In the genomic region with DNA sequence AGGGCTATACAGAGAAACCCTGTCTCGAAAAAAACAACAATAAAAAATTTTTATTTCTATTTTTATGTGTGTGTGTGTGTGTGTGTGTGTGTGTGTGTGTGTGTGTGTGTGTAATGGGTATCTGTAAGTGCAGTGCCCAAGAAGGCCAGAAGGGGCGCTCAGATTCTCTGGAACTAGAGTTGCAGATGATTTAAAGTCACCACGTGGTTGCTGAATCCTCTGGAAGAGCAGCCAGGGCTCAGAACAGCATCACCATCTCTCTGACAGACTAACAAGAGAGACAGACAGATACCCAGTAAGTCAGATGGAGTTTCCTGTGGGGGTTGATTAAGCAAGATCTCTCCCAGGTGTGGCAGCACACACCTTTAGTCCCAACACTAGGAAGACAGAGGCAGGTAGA, we compare ENCODE assay signal across 12 mouse cellular contexts. TPM values are rescaled to one million over a fixed set of nuclear protein-coding genes. Genes with fewer than 3 reads are reported as not detected.
DNase-seq lines count a peak whose midpoint lies in the region; ATAC-seq and TF ChIP-seq lines count a peak whose summit lies in the region.
"Had no signal": no experiment of that assay in that cellular context is flagged by ENCODE, and none has a peak within 500 bp of the region (broad histone marks: within the 10 kb centered on the region; RNA-seq: fewer than 3 reads in every experiment).

No protein-coding gene starts in this region.

- H3K9me3 ChIP-seq in kidney, postnatal 0 days (replicated peaks; ENCODE audit: low read length): no peaks in the 10 kb centered on the region
- peaks cover 2% of the 10 kb centered on the region; the same call in 1 of the 2 replicates for H3K9me3 ChIP-seq in kidney, embryonic 16.5 days (ENCODE audit: low read length)
- H3K9me3 ChIP-seq in MEL (replicated peaks; ENCODE audit: insufficient read depth, low read length): no peaks in the 10 kb centered on the region
- H3K9me3 ChIP-seq: limb, embryonic 15.5 days; neural tube, embryonic 15.5 days had no signal

- TF ChIP-seq EP300 in MEL (IDR thresholded peaks at IDR 0.05; ENCODE audit: low read depth in 1 of 2, low read length in 2 of 2): no peak

- H3K27me3 ChIP-seq in kidney, postnatal 0 days (ENCODE audit: insufficient read depth, low read length): no peaks in the 10 kb centered on the region
- H3K27me3 ChIP-seq in kidney, embryonic 16.5 days (ENCODE audit: insufficient read depth, low read length): no peaks in the 10 kb centered on the region
- H3K27me3 ChIP-seq in MEL (ENCODE audit: control insufficient read depth in 1 of 2, insufficient read depth in 2 of 2, low read length in 2 of 2): no peaks in the 10 kb centered on the region
- H3K27me3 ChIP-seq in splenic B cell, adult 2 months (ENCODE audit: control insufficient read depth, insufficient read depth, low read length, poor library complexity, severe bottlenecking): no peaks in the 10 kb centered on the region; the same call in 1 of the 2 replicates
- H3K27me3 ChIP-seq in cerebellum, adult 2 months (ENCODE audit: control insufficient read depth, insufficient read depth, low read length): no peaks in the 10 kb centered on the region
- H3K27me3 ChIP-seq: limb, embryonic 15.5 days; neural tube, embryonic 15.5 days; Patski had no signal

- TF ChIP-seq CTCF in kidney, postnatal 0 days (IDR thresholded peaks at IDR 0.05; ENCODE audit: low read depth): peak; percentile 24; the same call in 1 of the 2 replicates
- TF ChIP-seq CTCF in MEL (IDR thresholded peaks at IDR 0.05 in 2 of 3, conservative IDR thresholded peaks at IDR 0.05 in 1 of 3; ENCODE audit: control insufficient read depth in 1 of 3, insufficient read depth in 1 of 3, low read depth in 2 of 3, low read length in 3 of 3, poor library complexity in 1 of 3, severe bottlenecking in 1 of 3): peak in 1 of 3 experiments; percentile 57; a peak in 3 of 6 replicates
- TF ChIP-seq CTCF in cerebellum, adult 2 months (IDR thresholded peaks at IDR 0.05; ENCODE audit: borderline replicate concordance, insufficient read depth, low read depth, low read length): no peak

- no peak overlapping the region for H3K4me3 ChIP-seq in kidney, postnatal 0 days (replicated peaks; ENCODE audit: low read depth, low read length)
- no peak overlapping the region for H3K4me3 ChIP-seq in kidney, embryonic 16.5 days (ENCODE audit: low read length)
- H3K4me3 ChIP-seq in MEL (ENCODE audit: control insufficient read depth in 1 of 2, insufficient read depth in 1 of 2, low read depth in 2 of 2, low read length in 2 of 2): no peak overlapping the region
- H3K4me3 ChIP-seq in cerebellum, adult 2 months (replicated peaks; ENCODE audit: insufficient read depth, low read depth, low read length): no peak overlapping the region

- no peak overlapping the region for H3K9ac ChIP-seq in kidney, postnatal 0 days (ENCODE audit: low read depth, low read length)
- no peak overlapping the region for H3K9ac ChIP-seq in kidney, embryonic 16.5 days (replicated peaks; ENCODE audit: low read length)
- no peak overlapping the region for H3K9ac ChIP-seq in MEL (ENCODE audit: control insufficient read depth, low read depth, low read length, poor library complexity, severe bottlenecking)
- H3K9ac ChIP-seq: limb, embryonic 15.5 days; neural tube, embryonic 15.5 days had no signal

- no peaks in the 10 kb centered on the region for H3K79me2 ChIP-seq in MEL (ENCODE audit: control insufficient read depth, insufficient read depth, low read length, poor library complexity)

- 50% methylated on average over 3 of the region's 3 CpGs for WGBS in kidney, postnatal 0 days
- WGBS in kidney, embryonic 16.5 days: 61% methylated on average over 3 of the region's 3 CpGs
- 39% methylated on average over 3 of the region's 3 CpGs for WGBS in cerebellum, adult 2 months

- TF ChIP-seq POLR2A in MEL (IDR thresholded peaks at IDR 0.05; ENCODE audit: control insufficient read depth in 1 of 2, insufficient read depth in 1 of 2, low read depth in 1 of 2, low read length in 2 of 2, poor library complexity in 1 of 2): no peak
- TF ChIP-seq POLR2A in cerebellum, adult 2 months (IDR thresholded peaks at IDR 0.05; ENCODE audit: borderline replicate concordance, insufficient read depth, low read length): no peak

- H3K27ac ChIP-seq in kidney, postnatal 0 days: no peak overlapping the region
- H3K27ac ChIP-seq in kidney, embryonic 16.5 days (ENCODE audit: low read length): no peak overlapping the region
- no peak overlapping the region for H3K27ac ChIP-seq in MEL (ENCODE audit: control insufficient read depth, low read depth, low read length)
- no peak overlapping the region for H3K27ac ChIP-seq in cerebellum, adult 2 months (ENCODE audit: insufficient read depth, low read length)
- H3K27ac ChIP-seq: limb, embryonic 15.5 days; neural tube, embryonic 15.5 days had no signal

- H3K36me3 ChIP-seq in kidney, postnatal 0 days (ENCODE audit: insufficient read depth, low read length): no peaks in the 10 kb centered on the region
- no peaks in the 10 kb centered on the region for H3K36me3 ChIP-seq in kidney, embryonic 16.5 days (ENCODE audit: insufficient read depth, low read length)
- peaks cover 0 to 17% of the 10 kb centered on the region in 2 experiments; a peak in 2 of 4 replicates for H3K36me3 ChIP-seq in MEL (ENCODE audit: control insufficient read depth in 1 of 2, insufficient read depth in 2 of 2, low read length in 2 of 2)
- H3K36me3 ChIP-seq in splenic B cell, adult 2 months (ENCODE audit: control insufficient read depth, insufficient read depth, low read length, poor library complexity, severe bottlenecking): no peaks in the 10 kb centered on the region
- H3K36me3 ChIP-seq: limb, embryonic 15.5 days; neural tube, embryonic 15.5 days had no signal

- peaks cover 4% of the 10 kb centered on the region; the same call in 1 of the 2 replicates for H3K4me1 ChIP-seq in kidney, postnatal 0 days (replicated peaks; ENCODE audit: insufficient read depth, low read length)
- peaks cover 9% of the 10 kb centered on the region; the same call in 1 of the 2 replicates for H3K4me1 ChIP-seq in kidney, embryonic 16.5 days (ENCODE audit: insufficient read depth, low read length)
- H3K4me1 ChIP-seq in MEL (ENCODE audit: control insufficient read depth in 1 of 2, insufficient read depth in 2 of 2, low read length in 2 of 2): peaks cover 2 to 13% of the 10 kb centered on the region in 2 experiments; a peak in 3 of 4 replicates
- H3K4me1 ChIP-seq in cerebellum, adult 2 months (ENCODE audit: control insufficient read depth, insufficient read depth, low read length): peaks cover 9% of the 10 kb centered on the region

- DNase-seq in kidney, postnatal 0 days (ENCODE audit: low spot score): no peak
- peak; percentile 60 for DNase-seq in testis, postnatal 10 days (ENCODE audit: low spot score)
- no peak for DNase-seq in testis, postnatal 14 days (ENCODE audit: low spot score)
- peak; percentile 90 for DNase-seq in MEL (ENCODE audit: low read depth, low spot score)
- peak; percentile 53 for DNase-seq in splenic B cell, adult 2 months (ENCODE audit: low read depth, low spot score)
- no peak for DNase-seq in cerebellum, adult 2 months
- no peak for DNase-seq in urinary bladder, postnatal 10 days (ENCODE audit: low spot score)

- ATAC-seq in kidney, postnatal 0 days (replicated peaks; ENCODE audit: low FRiP score, low read depth): no peak
- no peak for ATAC-seq in kidney, embryonic 16.5 days (ENCODE audit: low FRiP score, low TSS enrichment)

- H3K4me2 ChIP-seq in kidney, postnatal 0 days (ENCODE audit: low read length): no peak overlapping the region
- no peak overlapping the region for H3K4me2 ChIP-seq in kidney, embryonic 16.5 days (replicated peaks; ENCODE audit: low read depth, low read length)

- no peak for TF ChIP-seq RAD21 in MEL (IDR thresholded peaks at IDR 0.05; ENCODE audit: low read depth, low read length)

TF ChIP-seq in MEL, 35 proteins besides CTCF, POLR2A, EP300 and RAD21 (continues in another document):
- TF ChIP-seq JUND (IDR thresholded peaks at IDR 0.05; ENCODE audit: low read depth, low read length) (no peak), USF1 (IDR thresholded peaks at IDR 0.05; ENCODE audit: low read depth, low read length) (no peak), TAL1 (IDR thresholded peaks at IDR 0.05; ENCODE audit: low read length) (no peak), TBP (IDR thresholded peaks at IDR 0.05; ENCODE audit: low read depth, low read length) (no peak), MAX (IDR thresholded peaks at IDR 0.05; ENCODE audit: low read length) (no peak), E2F4 (IDR thresholded peaks at IDR 0.05; ENCODE audit: borderline replicate concordance, low read depth, low read length) (no peak)

RNA-seq across cellular contexts. Expression of gene Keap1, which starts 19.3 kb away (rescaled TPM):
- polyA plus RNA-seq in kidney, postnatal 0 days (2015; fragmentation: Nextera tagmentation; extraction: Ambion mirVana): 49.3 and 50.8 TPM in 2 replicates
- polyA plus RNA-seq in kidney, embryonic 16.5 days (2015; fragmentation: Nextera tagmentation; extraction: Ambion mirVana): 67.4 and 68.1 TPM in 2 replicates
- total RNA-seq in MEL (2012; rRNA removed): 168 and 174 TPM in 2 replicates
- 100 to 1,000 TPM in 1 of 2 experiments, 10 to 100 TPM in 1; 67.5 to 171 TPM for polyA plus RNA-seq in MEL (2012; ENCODE audit: insufficient read depth in 1 of 2, insufficient read length in 2 of 2, low read depth in 1 of 2, low replicate concordance in 2 of 2, missing spikeins in 1 of 2)
- polyA plus RNA-seq in cerebellum, adult 2 months (2012; rRNA removed): 60.5 and 63.1 TPM in 2 replicates

RNA-seq across cellular contexts. Expression of gene S1pr5, which starts 28.4 kb away (rescaled TPM):
- 0.11 TPM in 1 of 2 replicates, not detected in the other for polyA plus RNA-seq in kidney, postnatal 0 days (2015; fragmentation: Nextera tagmentation; extraction: Ambion mirVana)
- 0.13 and 0.14 TPM in 2 replicates for polyA plus RNA-seq in kidney, embryonic 16.5 days (2015; fragmentation: Nextera tagmentation; extraction: Ambion mirVana)
- 0.04 TPM in 1 of 2 replicates, not detected in the other for total RNA-seq in MEL (2012; rRNA removed)
- polyA plus RNA-seq in MEL (2012; ENCODE audit: insufficient read depth in 1 of 2, insufficient read length in 2 of 2, low read depth in 1 of 2, low replicate concordance in 2 of 2, missing spikeins in 1 of 2): under 1 TPM in 1 of 2 experiments, not detected in 1; 0.08 TPM
- 40.8 and 44.6 TPM in 2 replicates for polyA plus RNA-seq in cerebellum, adult 2 months (2012; rRNA removed)
- polyA plus RNA-seq: macrophage, Patski had no signal

RNA-seq across cellular contexts. Expression of gene Atg4d, which starts 45.3 kb away (rescaled TPM):
- 51.7 and 52.9 TPM in 2 replicates for polyA plus RNA-seq in kidney, postnatal 0 days (2015; fragmentation: Nextera tagmentation; extraction: Ambion mirVana)
- 58.7 and 64.1 TPM in 2 replicates for polyA plus RNA-seq in kidney, embryonic 16.5 days (2015; fragmentation: Nextera tagmentation; extraction: Ambion mirVana)
- 76.4 and 83.9 TPM in 2 replicates for total RNA-seq in MEL (2012; rRNA removed)
- polyA plus RNA-seq in MEL (2012; ENCODE audit: insufficient read depth in 1 of 2, insufficient read length in 2 of 2, low read depth in 1 of 2, low replicate concordance in 2 of 2, missing spikeins in 1 of 2): 10 to 100 TPM in 1 of 2 experiments, not detected in 1; 99.7 TPM
- 70.9 and 72.4 TPM in 2 replicates for polyA plus RNA-seq in cerebellum, adult 2 months (2012; rRNA removed)

RNA-seq across cellular contexts. Expression of gene Pde4a, which starts 54.3 kb away (rescaled TPM):
- 8.2 and 8.3 TPM in 2 replicates for polyA plus RNA-seq in kidney, postnatal 0 days (2015; fragmentation: Nextera tagmentation; extraction: Ambion mirVana)
- polyA plus RNA-seq in kidney, embryonic 16.5 days (2015; fragmentation: Nextera tagmentation; extraction: Ambion mirVana): 14.3 and 15.3 TPM in 2 replicates
- 13.8 and 16.6 TPM in 2 replicates for total RNA-seq in MEL (2012; rRNA removed)
- 10 to 100 TPM; 45.6 to 53.9 TPM for polyA plus RNA-seq in MEL (2012; ENCODE audit: insufficient read depth in 1 of 2, insufficient read length in 2 of 2, low read depth in 1 of 2, low replicate concordance in 2 of 2, missing spikeins in 1 of 2)
- 51.2 and 57.4 TPM in 2 replicates for polyA plus RNA-seq in cerebellum, adult 2 months (2012; rRNA removed)

Comparison
In these comparisons a context has a peak if more than half of its experiments do, and no peak if none do; other contexts are left out.
1. DNase-seq: peak in testis, postnatal 10 days (single experiment), MEL (single experiment) and splenic B cell, adult 2 months (single experiment); none in kidney, postnatal 0 days (single experiment), testis, postnatal 14 days (single experiment), cerebellum, adult 2 months (0 of 2) and urinary bladder, postnatal 10 days (single experiment).
2. RNA of gene S1pr5, which starts 28.4 kb away (polyA plus RNA-seq): 40.8 to 44.6 TPM in cerebellum, adult 2 months; 0.13 to 0.14 TPM in kidney, embryonic 16.5 days, 0.08 TPM in MEL and 0.11 TPM in kidney, postnatal 0 days; every median in the first group is over 10 times any median in the second.